Mouse (Mus musculus): ENCODE results near the gene Rest. TPM values are rescaled to one million over a fixed set of nuclear protein-coding genes. Genes with fewer than 3 reads are reported as not detected.

The Rest gene
- 3.6 and 4.3 TPM in 2 replicates for polyA plus RNA-seq (2012; rRNA removed)

GRCm38 (mm10) chr5:77265081-77265670 lies at the start of gene Rest:
Gene Rest, plus strand, starts transcription at chr5:77265491.

DNA sequence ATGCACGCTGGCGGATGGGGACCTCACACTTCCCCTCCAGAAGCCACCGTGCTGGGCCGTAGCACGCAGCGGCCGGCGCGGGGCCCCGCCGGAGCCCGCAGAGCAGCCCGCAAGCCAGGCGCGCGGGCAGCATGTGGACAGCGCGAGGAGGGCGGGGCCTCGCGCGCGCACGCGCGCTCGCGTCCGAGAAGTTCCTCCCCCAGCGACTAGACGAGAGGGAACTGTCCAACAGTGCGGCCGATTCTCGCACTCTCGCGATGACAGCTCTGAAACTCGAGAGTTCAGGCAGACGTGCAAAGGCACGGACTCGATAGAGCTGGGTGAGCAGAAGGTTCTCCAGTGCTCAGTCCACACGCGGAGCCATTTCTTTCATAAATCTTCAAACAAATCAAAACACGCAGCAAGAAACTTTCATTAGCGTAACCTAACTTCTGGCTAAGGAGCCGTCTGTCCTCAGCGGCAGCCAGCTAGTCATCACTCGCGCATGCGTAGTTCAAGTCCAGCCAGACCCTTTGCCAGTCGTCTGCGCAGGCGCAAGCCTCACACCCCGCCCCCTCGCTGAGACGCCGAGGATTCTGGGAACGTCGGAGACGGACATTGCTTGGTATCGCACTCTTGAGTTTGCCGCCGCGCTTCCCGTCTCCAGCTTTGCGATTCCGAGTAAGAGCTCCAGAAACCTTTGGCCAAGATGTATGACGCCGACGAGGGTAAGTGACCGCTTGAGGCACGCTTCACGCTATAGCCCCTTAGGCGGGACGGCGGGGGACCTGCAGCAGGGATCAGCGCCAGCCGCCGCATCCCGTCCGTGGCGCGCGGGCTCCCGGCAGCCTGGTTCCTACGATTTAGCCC lies 44.9 kb downstream of the Rest start, which contains the start of the genes Noa1 and Polr2b:
TSS of gene Noa1 (minus strand) at position 161 of the 849 bp plus-strand sequence.
TSS of gene Polr2b (plus strand) at position 224 of the 849 bp plus-strand sequence.

Other genes starting within 250 kb of the Rest start
- gene Thegl, start 249.5 kb upstream of the Rest start, polyA plus RNA-seq (2012; rRNA removed): 0.12 and 0.22 TPM in 2 replicates
- gene Hopx, start 150.4 kb upstream of the Rest start, polyA plus RNA-seq (2012; rRNA removed): 0.62 and 0.71 TPM in 2 replicates
- 0.05 TPM in 1 of 2 replicates, not detected in the other for gene Spink2, start 54.0 kb upstream of the Rest start, polyA plus RNA-seq (2012; rRNA removed)
- gene Noa1, start 44.6 kb downstream of the Rest start, polyA plus RNA-seq (2012; rRNA removed): 9.8 and 11.6 TPM in 2 replicates
- gene Polr2b, start 44.7 kb downstream of the Rest start, polyA plus RNA-seq (2012; rRNA removed): 26.0 and 29.1 TPM in 2 replicates
- gene Igfbp7, start 142.6 kb downstream of the Rest start, polyA plus RNA-seq (2012; rRNA removed): 14.2 and 14.4 TPM in 2 replicates